Mouse (Mus musculus): ENCODE data around the gene Adamtsl5. TPM values are rescaled to one million over a fixed set of nuclear protein-coding genes. Genes with fewer than 3 reads are reported as not detected.

The Adamtsl5 gene
- polyA plus RNA-seq, 1 experiment from 2014 or later, result 17.0 TPM

Small RNA genes lying within 50 kb of the gene (microRNA-seq; reads per million reads assigned to microRNA genes)
- not detected for gene Gm22721

Other genes with a start within 250 kb of the Adamtsl5 start
- 14.8 and 15.9 TPM in 2 replicates for gene Sbno2, start 242.8 kb downstream of the Adamtsl5 start, polyA plus RNA-seq (2015; fragmentation: Nextera tagmentation; extraction: Ambion mirVana)
- gene Stk11, start 232.6 kb downstream of the Adamtsl5 start, polyA plus RNA-seq (2015; fragmentation: Nextera tagmentation; extraction: Ambion mirVana), result 16.9 and 19.2 TPM in 2 replicates
- gene Atp5d, start 209.8 kb downstream of the Adamtsl5 start, polyA plus RNA-seq (2015; fragmentation: Nextera tagmentation; extraction: Ambion mirVana), result 544 and 602 TPM in 2 replicates
- gene Cbarp, start 207.6 kb downstream of the Adamtsl5 start, polyA plus RNA-seq (2015; fragmentation: Nextera tagmentation; extraction: Ambion mirVana), result 5.1 and 6.7 TPM in 2 replicates
- gene Midn, start 200.1 kb downstream of the Adamtsl5 start, polyA plus RNA-seq (2015; fragmentation: Nextera tagmentation; extraction: Ambion mirVana), result 16.0 and 19.8 TPM in 2 replicates
- 90.3 and 103 TPM in 2 replicates for gene Cirbp, start 182.4 kb downstream of the Adamtsl5 start, polyA plus RNA-seq (2015; fragmentation: Nextera tagmentation; extraction: Ambion mirVana)
- 17.5 and 19.7 TPM in 2 replicates for gene 1600002K03Rik, start 175.5 kb downstream of the Adamtsl5 start, polyA plus RNA-seq (2015; fragmentation: Nextera tagmentation; extraction: Ambion mirVana)
- 15.7 TPM in 2 replicates for gene Efna2, start 168.9 kb downstream of the Adamtsl5 start, polyA plus RNA-seq (2015; fragmentation: Nextera tagmentation; extraction: Ambion mirVana)
- gene Mum1, start 122.0 kb downstream of the Adamtsl5 start, polyA plus RNA-seq (2015; fragmentation: Nextera tagmentation; extraction: Ambion mirVana), result 58.6 and 66.5 TPM in 2 replicates
- gene Ndufs7, start 99.3 kb downstream of the Adamtsl5 start, polyA plus RNA-seq (2015; fragmentation: Nextera tagmentation; extraction: Ambion mirVana), result 326 and 364 TPM in 2 replicates
- 111 and 148 TPM in 2 replicates for gene Gamt, start 87.4 kb downstream of the Adamtsl5 start, polyA plus RNA-seq (2015; fragmentation: Nextera tagmentation; extraction: Ambion mirVana)
- gene Dazap1, start 86.9 kb downstream of the Adamtsl5 start, polyA plus RNA-seq (2015; fragmentation: Nextera tagmentation; extraction: Ambion mirVana), result 62.4 and 66.4 TPM in 2 replicates
- gene Rps15, start 56.0 kb downstream of the Adamtsl5 start, polyA plus RNA-seq (2015; fragmentation: Nextera tagmentation; extraction: Ambion mirVana), result 904 and 948 TPM in 2 replicates
- 5.0 and 5.2 TPM in 2 replicates for gene Apc2, start 52.4 kb downstream of the Adamtsl5 start, polyA plus RNA-seq (2015; fragmentation: Nextera tagmentation; extraction: Ambion mirVana)
- 40.5 and 46.4 TPM in 2 replicates for gene 2310011J03Rik, start 27.9 kb downstream of the Adamtsl5 start, polyA plus RNA-seq (2015; fragmentation: Nextera tagmentation; extraction: Ambion mirVana)
- 4.8 and 5.4 TPM in 2 replicates for gene Pcsk4, start 18.9 kb downstream of the Adamtsl5 start, polyA plus RNA-seq (2015; fragmentation: Nextera tagmentation; extraction: Ambion mirVana)
- gene Reep6, start 18.5 kb downstream of the Adamtsl5 start, polyA plus RNA-seq (2015; fragmentation: Nextera tagmentation; extraction: Ambion mirVana), result 44.5 and 51.2 TPM in 2 replicates
- 0.30 and 0.67 TPM in 2 replicates for gene Plk5, start 8.0 kb upstream of the Adamtsl5 start, polyA plus RNA-seq (2015; fragmentation: Nextera tagmentation; extraction: Ambion mirVana)
- gene Mex3d, start 39.2 kb upstream of the Adamtsl5 start, polyA plus RNA-seq (2015; fragmentation: Nextera tagmentation; extraction: Ambion mirVana), result 7.8 and 8.7 TPM in 2 replicates
- gene Mbd3, start 51.1 kb upstream of the Adamtsl5 start, polyA plus RNA-seq (2015; fragmentation: Nextera tagmentation; extraction: Ambion mirVana), result 204 and 216 TPM in 2 replicates
- gene Uqcr11, start 58.4 kb upstream of the Adamtsl5 start, polyA plus RNA-seq (2015; fragmentation: Nextera tagmentation; extraction: Ambion mirVana), result 724 and 753 TPM in 2 replicates
- gene Tcf3, start 85.2 kb upstream of the Adamtsl5 start, polyA plus RNA-seq (2015; fragmentation: Nextera tagmentation; extraction: Ambion mirVana), result 88.9 and 100 TPM in 2 replicates
- gene Onecut3, start 146.4 kb upstream of the Adamtsl5 start, polyA plus RNA-seq (2015; fragmentation: Nextera tagmentation; extraction: Ambion mirVana), result 0.18 and 0.21 TPM in 2 replicates
- gene Atp8b3, start 190.7 kb upstream of the Adamtsl5 start, polyA plus RNA-seq (2015; fragmentation: Nextera tagmentation; extraction: Ambion mirVana), result 0.19 and 0.32 TPM in 2 replicates
- 23.2 and 23.3 TPM in 2 replicates for gene Rexo1, start 213.1 kb upstream of the Adamtsl5 start, polyA plus RNA-seq (2015; fragmentation: Nextera tagmentation; extraction: Ambion mirVana)
- 9.3 and 10.3 TPM in 2 replicates for gene Klf16, start 228.9 kb upstream of the Adamtsl5 start, polyA plus RNA-seq (2015; fragmentation: Nextera tagmentation; extraction: Ambion mirVana)
- gene Abhd17a, start 241.9 kb upstream of the Adamtsl5 start, polyA plus RNA-seq (2015; fragmentation: Nextera tagmentation; extraction: Ambion mirVana), result 102 and 103 TPM in 2 replicates

All from stomach, embryonic 15.5 days (tissue).